In the genomic region with DNA sequence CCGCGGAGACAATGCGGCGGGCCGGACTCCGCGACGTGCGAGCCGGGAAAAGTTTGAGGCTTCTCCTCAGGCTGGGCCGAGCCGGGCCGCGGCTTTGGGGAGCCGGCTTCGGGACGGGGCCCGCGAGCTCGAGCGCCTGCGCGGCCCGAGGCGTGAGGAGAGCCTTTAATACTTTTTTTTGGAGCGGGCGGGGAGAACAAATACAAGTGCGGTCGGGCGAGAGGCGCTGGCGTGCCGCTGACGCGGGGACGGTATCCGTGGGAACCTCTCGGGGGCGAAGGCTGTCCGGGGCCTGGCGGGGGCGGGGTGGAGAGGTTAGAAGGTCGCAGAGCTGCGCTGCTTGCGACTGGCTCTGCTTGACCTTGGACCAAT, we compare ENCODE assay signal across 8 mouse cellular contexts.
DNase-seq lines count a peak whose midpoint lies in the region; ATAC-seq and TF ChIP-seq lines count a peak whose summit lies in the region.

No protein-coding gene starts in this region.

- no peak for TF ChIP-seq POLR2A in lung, adult 2 months (IDR thresholded peaks at IDR 0.05; ENCODE audit: borderline replicate concordance, extremely low read depth, low read depth, low read length)

- H3K36me3 ChIP-seq in ES-E14 (ENCODE audit: control insufficient read depth, insufficient read depth, low read length, poor library complexity, severe bottlenecking): no peaks in the 10 kb centered on the region
- H3K36me3 ChIP-seq in forebrain, embryonic 14.5 days (ENCODE audit: control insufficient read depth, insufficient read depth, low read length): no peaks in the 10 kb centered on the region

- in situ Hi-C loops in ES-E14 (cut with MboI; ENCODE audit: low sequenced_read_pairs in 2 of 2, unreplicated experiment in 2 of 2): no loop called here

- H3K9ac ChIP-seq in ES-E14 (ENCODE audit: insufficient read depth, low read depth, low read length, poor library complexity, severe bottlenecking): peak overlapping the region; percentile 80
- H3K9ac ChIP-seq in forebrain, embryonic 14.5 days (ENCODE audit: low read length): peak overlapping the region; percentile 82

- under 1% methylated on average over 40 of the region's 45 CpGs for WGBS in forebrain, embryonic 14.5 days
- WGBS in lung, adult 2 months: under 1% methylated on average over 45 of the region's 45 CpGs

- intact Hi-C loops in heart, postnatal 14 days (cut with DNase I): loop anchor here (2.0 to 5.0 kb wide), 3 partner anchors 28 to 66 kb away; no protein-coding TSS in a partner anchor

- TF ChIP-seq CTCF in lung, adult 2 months (IDR thresholded peaks at IDR 0.05; ENCODE audit: insufficient read depth, low read length): no peak

- no peaks in the 10 kb centered on the region for H3K27me3 ChIP-seq in forebrain, embryonic 14.5 days (replicated peaks; ENCODE audit: control insufficient read depth, insufficient read depth, low read length)

- DNase-seq in ES-E14 (ENCODE audit: low read depth, low spot score): peak; percentile 53
- DNase-seq in cerebellum, adult 11 months: peak; percentile 68
- DNase-seq in forebrain, embryonic 14.5 days (ENCODE audit: low spot score): peak; percentile 81
- peak; percentile 82 to 84 for DNase-seq in heart, postnatal 14 days
- DNase-seq in layer of hippocampus, adult 18-20 months (ENCODE audit: low spot score in 2 of 2): peak; percentile 68 to 71
- peak; percentile 84 for DNase-seq in lung, adult 2 months
- peak; percentile 65 for DNase-seq in ovary, postnatal 10 days (ENCODE audit: low spot score)
- DNase-seq in thymus, postnatal 0 days (ENCODE audit: low spot score): peak; percentile 26

- ATAC-seq in forebrain, embryonic 14.5 days: peak; percentile 71

- H3K9me3 ChIP-seq in ES-E14 (ENCODE audit: control insufficient read depth, insufficient read depth, low read depth, low read length): no peaks in the 10 kb centered on the region
- H3K9me3 ChIP-seq in forebrain, embryonic 14.5 days (replicated peaks; ENCODE audit: control insufficient read depth, low read length): no peaks in the 10 kb centered on the region

- H3K27ac ChIP-seq in ES-E14 (ENCODE audit: insufficient read depth, low read depth, low read length, poor library complexity, severe bottlenecking): no peak overlapping the region
- H3K27ac ChIP-seq in forebrain, embryonic 14.5 days (ENCODE audit: low read depth, low read length): peak overlapping the region; percentile 93

- peak overlapping the region; percentile 93 for H3K4me2 ChIP-seq in forebrain, embryonic 14.5 days (ENCODE audit: low read length)

- peaks cover 0 to 2% of the 10 kb centered on the region in 2 experiments; a peak in 2 of 4 replicates for H3K4me1 ChIP-seq in ES-E14 (ENCODE audit: control insufficient read depth in 2 of 2, insufficient read depth in 2 of 2, low read length in 2 of 2, poor library complexity in 1 of 2)
- H3K4me1 ChIP-seq in forebrain, embryonic 14.5 days (ENCODE audit: control insufficient read depth, insufficient read depth, low read length): peaks cover 13% of the 10 kb centered on the region
- H3K4me1 ChIP-seq in lung, adult 2 months (ENCODE audit: control insufficient read depth, insufficient read depth, low read length): peaks cover 11% of the 10 kb centered on the region

- peak overlapping the region; percentile 83 to 92 for H3K4me3 ChIP-seq in ES-E14 (ENCODE audit: insufficient read depth in 1 of 2, low read depth in 1 of 2, low read length in 2 of 2, poor library complexity in 1 of 2, severe bottlenecking in 1 of 2)
- peak overlapping the region; percentile 70 for H3K4me3 ChIP-seq in forebrain, embryonic 14.5 days (ENCODE audit: low read depth, low read length)
- H3K4me3 ChIP-seq in lung, adult 2 months (replicated peaks; ENCODE audit: extremely low read depth, low read depth, low read length): peak overlapping the region; percentile 83

TF ChIP-seq in ES-E14, 5 proteins besides CTCF, POLR2A, EP300 and RAD21:
- TF ChIP-seq MAFK (IDR thresholded peaks at IDR 0.05; ENCODE audit: insufficient read depth, low read depth, low read length): no peak
- peak; percentile 23; the same call in 1 of the 2 replicates for TF ChIP-seq HCFC1 (IDR thresholded peaks at IDR 0.05; ENCODE audit: borderline replicate concordance, insufficient read depth, low read length)
- TF ChIP-seq ZC3H11A (IDR thresholded peaks at IDR 0.05; ENCODE audit: borderline replicate concordance, low read depth, low read length): no peak
- no peak for TF ChIP-seq ZNF384 (IDR thresholded peaks at IDR 0.05; ENCODE audit: low read depth, low read length)
- TF ChIP-seq CHD2 (IDR thresholded peaks at IDR 0.05; ENCODE audit: low read depth, low read length): no peak

Comparison
In these comparisons a context has a peak if more than half of its experiments do, and no peak if none do; other contexts are left out.
1. DNase-seq: peak in every context shown above with its lines; median percentile 84 in lung, adult 2 months; 83 in heart, postnatal 14 days; 81 in forebrain, embryonic 14.5 days; 70 in layer of hippocampus, adult 18-20 months; 68 in cerebellum, adult 11 months; 65 in ovary, postnatal 10 days; 53 in ES-E14; 26 in thymus, postnatal 0 days.